Mouse (Mus musculus) heart, postnatal 0 days (tissue): ENCODE results near the gene Ccl4. TPM values are rescaled to one million over a fixed set of nuclear protein-coding genes. Genes with fewer than 3 reads are reported as not detected.

ENCODE experiments used
- ATAC-seq: fragments of 200-750 bp; cut with Nextera tagmentation; 2 replicates; pipeline ENCODE4 v1.8.0; 2017; ENCODE audit warnings: low read depth, moderate number of reproducible peaks, moderate library complexity; ENCODE audit not compliant: insufficient read depth
- DNase-seq: peaks from one replicate; pipeline ENCODE4 v3.0.0-alpha.2; 2016; ENCODE audit warnings: low spot score
- H3K27ac ChIP-seq: fragments of 300-500 bp; sonication (generic); 2 replicates; pipeline ENCODE4 v1.5.1; 2014; ENCODE audit warnings: low read depth, mild to moderate bottlenecking
- H3K27me3 ChIP-seq: fragments of 300-500 bp; sonication (generic); 2 replicates; pipeline ENCODE4 v1.6.1; 2014; ENCODE audit warnings: low read length, mixed read lengths; ENCODE audit not compliant: control insufficient read depth, insufficient read depth
- H3K36me3 ChIP-seq: fragments of 300-500 bp; sonication (generic); replicated peaks from 2 replicates; pipeline ENCODE4 v1.6.1; 2014; ENCODE audit warnings: low read length, mixed read lengths; ENCODE audit not compliant: control insufficient read depth, insufficient read depth
- H3K4me1 ChIP-seq: fragments of 300-500 bp; sonication (generic); 2 replicates; pipeline ENCODE4 v1.6.1; 2014; ENCODE audit warnings: antibody characterized with exemption; ENCODE audit not compliant: control insufficient read depth, insufficient read depth
- H3K4me2 ChIP-seq: fragments of 300-500 bp; sonication (generic); 2 replicates; pipeline ENCODE4 v1.6.1; 2014; ENCODE audit warnings: low read depth, mild to moderate bottlenecking, low read length, moderate library complexity
- H3K4me3 ChIP-seq: fragments of 300-500 bp; sonication (generic); 2 replicates; pipeline ENCODE4 v1.5.1; 2014; ENCODE audit warnings: low read depth, low read length
- H3K9ac ChIP-seq: fragments of 300-500 bp; sonication (generic); replicated peaks from 2 replicates; pipeline ENCODE4 v1.6.1; 2014; ENCODE audit warnings: low read depth, low read length, mixed read lengths
- H3K9me3 ChIP-seq: fragments of 300-500 bp; sonication (generic); replicated peaks from 2 replicates; pipeline ENCODE4 v1.6.1; 2016; ENCODE audit warnings: low read length; ENCODE audit not compliant: control insufficient read depth
- CTCF ChIP-seq: IDR thresholded peaks from 2 replicates; pipeline ENCODE4 v1.5.1; 2016; ENCODE audit warnings: antibody characterized with exemption, control low read depth, low read depth
- EP300 ChIP-seq: IDR thresholded peaks from 2 replicates; pipeline ENCODE4 v1.6.1; 2016; ENCODE audit warnings: antibody characterized with exemption, low read depth
- WGBS: fragments of 180-500 bp; shearing (Covaris S2); extraction: QIAGEN DNeasy Blood & Tissue Kit; methylation state at CpG from one replicate; pipeline ENCODE4 v1.1.7; 2014; 5-methylcytosine and 5-hydroxymethylcytosine counted together
- polyA plus RNA-seq: library from polyadenylated mRNA; unstranded; fragments of >200 nt; fragmentation: Nextera tagmentation; extraction: Ambion mirVana; gene quantifications from 2 replicates; pipeline ENCODE4 v1.2.1, GENCODE M21; 2015
- total RNA-seq: library from RNA; depleted of rRNA; stranded (reverse); fragments of >200 nt; gene quantifications from 2 replicates; pipeline ENCODE4 v1.2.3, GENCODE M21; 2014; ENCODE audit warnings: low replicate concordance

Gene Ccl4
- total and polyA plus RNA-seq, 2 experiments from 2014 or later: 0.98 TPM; not detected in 1

DNA sequence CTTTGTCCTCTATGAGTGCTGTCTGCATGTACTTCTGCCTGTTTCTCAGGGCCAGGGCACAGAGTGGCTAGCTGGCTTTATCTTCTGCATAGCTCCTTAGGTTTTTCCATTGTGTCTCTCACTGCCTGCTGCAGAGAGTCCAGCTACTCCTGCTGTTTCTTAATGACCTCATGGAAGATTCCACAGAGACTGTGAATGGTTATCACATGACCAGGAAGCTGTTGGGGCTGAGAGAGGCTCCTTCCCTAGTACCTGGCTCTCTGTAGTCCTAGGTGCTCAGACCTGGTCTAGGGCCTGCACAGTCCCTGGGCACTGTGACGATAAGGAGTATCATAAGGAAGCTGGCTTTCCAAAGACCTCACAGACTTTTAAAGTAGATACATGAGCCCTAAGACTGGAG is 31.8 kb upstream of the Ccl4 start:
- no peak overlapping the region for H3K27ac ChIP-seq
- no peak overlapping the region for H3K9ac ChIP-seq
- no peaks in the 10 kb centered on the region for H3K36me3 ChIP-seq
- no peak for TF ChIP-seq EP300
- no peak for TF ChIP-seq CTCF
- 0 out of 2 replicates have a peak, but pooled peaks cover 6% of the 10 kb centered on the region for H3K4me1 ChIP-seq
- no peak overlapping the region for H3K4me2 ChIP-seq
- ATAC-seq (no peak), DNase-seq (no peak)
- H3K27me3 ChIP-seq: no peaks in the 10 kb centered on the region
- WGBS: 94% methylated on average over 1 of the region's 1 CpGs
- no peaks in the 10 kb centered on the region for H3K9me3 ChIP-seq
- no peak overlapping the region for H3K4me3 ChIP-seq

DNA sequence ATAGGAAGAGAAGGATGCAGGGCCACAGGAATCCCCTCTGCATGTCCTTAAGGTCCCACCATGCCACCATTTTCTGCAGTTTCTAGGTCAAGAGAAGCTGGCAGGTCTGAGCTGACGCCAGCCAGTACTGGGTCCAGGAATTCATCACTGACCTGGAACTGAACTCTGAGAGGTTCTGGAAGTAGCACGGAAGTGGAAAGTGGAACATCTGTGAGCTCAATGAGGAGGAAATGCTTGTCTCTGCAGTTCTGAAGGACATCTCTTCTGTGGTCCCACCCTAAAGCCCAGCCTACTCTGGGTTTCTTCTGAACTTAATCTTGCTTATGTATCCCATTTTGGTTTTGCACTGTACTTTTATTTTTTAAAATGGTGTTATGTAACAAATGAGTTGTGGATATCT is 31.3 kb upstream of the Ccl4 start:
- Histone ChIP-seq H3K4me3 (no peak overlapping the region), H3K9ac (no peak overlapping the region), H3K4me2 (no peak overlapping the region), H3K9me3 (no peaks in the 10 kb centered on the region), H3K27ac (no peak overlapping the region), H3K4me1 (0 out of 2 replicates have a peak, but pooled peaks cover 6% of the 10 kb centered on the region), H3K27me3 (no peaks in the 10 kb centered on the region), H3K36me3 (no peaks in the 10 kb centered on the region)
- WGBS: 44% methylated on average over 2 of the region's 2 CpGs
- TF ChIP-seq EP300 (no peak), CTCF (no peak)
- DNase-seq (no peak), ATAC-seq (no peak)

DNA sequence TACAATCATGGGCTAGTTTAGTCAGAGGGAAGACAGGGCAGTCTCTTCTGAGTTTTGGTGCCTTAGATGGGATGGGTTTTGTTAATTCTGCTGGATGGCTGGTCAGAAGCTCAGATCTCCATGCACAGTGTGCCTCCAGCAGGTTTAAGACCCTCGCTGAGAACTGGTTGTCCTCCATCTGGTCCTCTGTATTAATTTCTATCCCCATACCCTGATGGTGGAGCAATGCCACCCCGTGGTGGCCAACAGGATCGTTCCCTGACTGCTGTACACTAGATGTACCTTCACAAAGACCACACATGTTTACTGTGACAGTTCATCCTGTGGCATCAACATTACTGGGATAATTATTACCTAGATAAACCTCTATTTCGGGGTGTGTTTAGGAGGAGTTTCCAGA is 29.6 kb upstream of the Ccl4 start:
- Histone ChIP-seq H3K36me3 (no peaks in the 10 kb centered on the region), H3K27ac (no peak overlapping the region), H3K4me3 (no peak overlapping the region), H3K9ac (no peak overlapping the region), H3K9me3 (no peaks in the 10 kb centered on the region), H3K27me3 (no peaks in the 10 kb centered on the region), H3K4me1 (peaks cover 12% of the 10 kb centered on the region; the same call in 1 of the 2 replicates), H3K4me2 (no peak overlapping the region)
- DNase-seq: no peak
- WGBS: 55% methylated on average over 4 of the region's 4 CpGs
- no peak for ATAC-seq
- no peak for TF ChIP-seq EP300
- TF ChIP-seq CTCF: peak; percentile 57

DNA sequence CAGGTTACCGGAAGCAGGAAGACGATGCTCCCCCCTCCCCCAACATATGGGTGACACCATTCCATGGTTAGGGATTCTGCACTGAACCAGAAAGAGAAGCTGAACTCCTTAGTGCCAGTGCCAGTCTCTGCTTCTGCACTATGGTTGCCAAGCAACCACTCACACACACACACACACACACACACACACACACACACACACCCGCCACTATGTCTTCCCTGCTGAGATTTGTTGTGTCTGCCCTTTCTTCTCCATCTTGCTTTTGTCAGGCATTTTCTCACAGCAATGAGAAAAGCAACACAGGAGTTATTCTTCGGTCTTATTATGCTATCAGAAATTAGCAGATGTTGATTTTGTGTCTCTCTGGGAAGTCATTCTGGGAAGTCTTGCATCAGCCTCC is 28.0 kb upstream of the Ccl4 start:
- Histone ChIP-seq H3K4me1 (peaks cover 12% of the 10 kb centered on the region; the same call in 1 of the 2 replicates), H3K9me3 (no peaks in the 10 kb centered on the region), H3K27ac (no peak overlapping the region), H3K4me2 (no peak overlapping the region), H3K36me3 (no peaks in the 10 kb centered on the region), H3K27me3 (no peaks in the 10 kb centered on the region), H3K4me3 (no peak overlapping the region), H3K9ac (no peak overlapping the region)
- DNase-seq (no peak), ATAC-seq (no peak)
- 72% methylated on average over 4 of the region's 4 CpGs for whole genome bisulfite sequencing
- TF ChIP-seq EP300 (no peak), CTCF (no peak)

DNA sequence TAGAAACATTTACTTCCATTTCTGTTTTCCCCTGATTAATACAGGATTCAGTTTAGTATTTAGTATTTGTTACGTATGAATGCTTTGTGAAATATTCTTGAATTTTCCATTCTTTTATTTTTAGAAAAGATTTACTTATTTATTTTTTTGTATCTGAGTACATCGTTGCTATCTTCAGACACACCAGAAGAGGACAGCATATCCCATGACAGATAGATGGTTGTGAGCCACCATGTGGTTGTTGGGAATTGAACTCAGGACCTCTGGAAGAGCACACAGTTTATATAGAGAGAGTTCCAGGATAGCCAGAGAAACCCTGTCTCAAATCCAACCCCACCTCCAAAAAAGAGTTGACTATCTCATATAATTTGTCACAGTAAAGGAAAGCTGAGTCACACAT is 27.5 kb upstream of the Ccl4 start:
- WGBS: 91% methylated on average over 2 of the region's 2 CpGs
- Histone ChIP-seq H3K36me3 (no peaks in the 10 kb centered on the region), H3K4me3 (no peak overlapping the region), H3K4me2 (no peak overlapping the region), H3K27me3 (no peaks in the 10 kb centered on the region), H3K27ac (no peak overlapping the region), H3K9me3 (no peaks in the 10 kb centered on the region), H3K9ac (no peak overlapping the region), H3K4me1 (peaks cover 12% of the 10 kb centered on the region; the same call in 1 of the 2 replicates)
- TF ChIP-seq EP300 (no peak), CTCF (no peak)
- DNase-seq (no peak), ATAC-seq (no peak)

DNA sequence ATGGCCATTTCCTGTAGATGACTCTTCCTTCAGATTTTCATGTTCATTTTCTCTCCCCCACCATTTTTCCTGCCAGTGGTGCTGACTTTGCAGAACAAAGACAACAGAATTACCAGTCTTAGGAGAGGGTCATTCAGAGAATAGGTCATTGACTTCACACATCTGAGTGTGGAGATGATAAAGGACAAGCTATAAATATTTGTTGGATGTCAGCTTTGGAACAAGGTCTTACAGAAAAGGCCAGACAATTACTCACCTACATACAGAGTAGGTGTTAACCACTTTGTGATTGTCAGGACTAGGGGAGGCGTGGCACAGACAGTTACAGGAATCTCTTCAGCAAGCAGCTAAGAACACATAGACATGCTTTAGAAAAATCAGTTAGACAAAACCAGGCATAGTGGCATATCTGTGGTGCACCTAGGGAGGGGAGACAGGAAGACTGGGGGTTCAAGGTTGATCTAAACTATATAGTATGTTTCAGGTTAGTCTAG is 25.6 kb upstream of the Ccl4 start:
- Histone ChIP-seq H3K4me2 (no peak overlapping the region), H3K4me1 (peaks cover 11% of the 10 kb centered on the region; the same call in 1 of the 2 replicates), H3K36me3 (no peaks in the 10 kb centered on the region), H3K27ac (peak overlapping the region; percentile 46; the same call in 1 of the 2 replicates), H3K4me3 (no peak overlapping the region), H3K9me3 (no peaks in the 10 kb centered on the region), H3K9ac (no peak overlapping the region), H3K27me3 (no peaks in the 10 kb centered on the region)
- peak; percentile 70 for ATAC-seq
- peak; percentile 48 for DNase-seq
- TF ChIP-seq EP300 (peak; percentile 46; the same call in 1 of the 2 replicates), CTCF (no peak)
- 26% methylated on average over 1 of the region's 1 CpGs for WGBS
